Mouse (Mus musculus): ENCODE measurements at regions not wholly inside any gene's neighbourhood (a gene's known extent, or its start where the extent isn't known, plus 50 kb on each side); places are given as distances from the start of the nearest gene placed in this dataset.

DNA sequence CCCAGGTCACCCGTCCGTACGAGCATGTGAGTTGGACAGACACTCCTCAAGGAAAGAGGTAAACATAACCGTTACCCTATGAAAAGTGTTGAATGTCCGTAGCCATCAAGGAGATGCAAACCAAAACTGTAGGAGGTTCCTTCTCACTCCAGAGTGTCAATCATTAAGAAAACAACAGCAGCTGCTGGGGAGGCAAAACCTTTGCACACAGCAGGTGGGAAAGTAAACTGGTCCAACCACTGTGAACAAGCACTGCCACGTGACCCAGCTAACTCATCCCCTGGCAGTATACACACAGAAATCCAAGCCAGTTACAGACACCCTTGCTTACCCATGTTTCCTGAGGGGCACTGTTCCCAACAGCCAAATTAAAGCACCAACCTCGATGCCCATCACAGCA lies 54.7 kb upstream of the Irx5 start:
- no peak for DNase-seq (ENCODE audit: low spot score)

DNA sequence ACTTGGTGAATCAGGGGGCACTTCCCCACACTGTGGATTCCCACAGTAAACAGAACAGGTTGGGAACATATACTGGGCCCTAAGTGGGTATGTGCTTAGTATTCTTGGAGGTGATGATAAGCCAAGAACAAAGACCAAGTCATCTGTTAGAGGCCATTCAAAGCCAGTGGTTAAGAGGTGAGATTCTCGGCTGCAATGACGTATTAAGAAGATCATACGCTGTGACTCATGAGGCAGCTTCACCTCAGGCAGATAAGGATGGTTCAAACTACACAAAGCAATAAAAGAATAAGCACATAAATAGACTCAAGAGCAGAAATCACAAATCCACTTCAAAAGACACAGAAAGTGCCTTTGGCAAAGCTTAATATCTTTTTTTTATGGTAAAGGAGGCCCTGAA lies 56.4 kb upstream of the Irx5 start:
- no peak for DNase-seq (ENCODE audit: low spot score)

DNA sequence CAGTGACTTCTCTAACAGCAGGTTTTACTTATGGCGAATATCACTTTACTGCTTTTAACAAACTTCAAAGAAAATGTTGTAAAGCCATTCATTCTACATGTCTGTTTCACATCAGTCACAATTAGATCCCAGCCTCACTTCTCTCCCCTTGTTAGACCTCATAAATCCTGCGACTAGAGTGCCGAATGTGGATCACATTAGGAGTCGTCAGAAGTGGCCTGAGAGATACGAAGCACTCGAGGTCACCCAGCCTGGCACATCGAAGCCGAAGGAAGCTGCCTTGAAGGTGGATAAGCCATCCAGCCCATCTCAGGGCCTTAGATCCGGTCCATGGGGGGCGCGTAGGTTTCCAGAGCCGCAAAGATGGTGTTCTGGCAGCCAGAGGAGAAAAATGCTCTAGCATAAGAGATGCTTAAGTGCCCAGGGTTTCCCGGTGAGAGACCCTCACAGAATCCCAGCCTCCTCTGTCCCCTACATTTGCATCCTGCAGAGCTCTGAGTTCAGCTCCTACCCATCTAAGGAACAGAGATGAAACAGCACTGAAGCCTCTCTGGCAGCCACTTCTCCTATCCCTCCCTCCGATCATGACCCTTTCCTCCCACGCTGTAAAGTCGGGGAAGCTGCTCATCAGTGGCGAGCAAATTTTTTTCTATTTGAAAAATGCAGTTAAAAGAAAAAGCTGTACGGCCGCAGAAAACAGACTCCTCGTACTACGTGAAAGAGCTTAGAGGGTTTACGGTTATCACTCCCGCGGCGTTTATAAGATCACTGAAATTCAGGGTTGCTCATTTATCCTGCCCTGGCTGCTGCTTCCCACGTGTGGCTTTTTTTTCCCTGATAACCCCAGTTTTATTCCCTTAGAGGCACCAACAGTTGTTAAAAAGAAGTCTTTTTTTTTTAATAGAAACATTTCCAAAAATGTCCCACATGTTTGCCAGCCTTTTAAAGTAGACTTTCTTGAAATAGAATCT lies 70.3 kb upstream of the Irx5 start:
- DNase-seq (ENCODE audit: low spot score), result no peak

DNA sequence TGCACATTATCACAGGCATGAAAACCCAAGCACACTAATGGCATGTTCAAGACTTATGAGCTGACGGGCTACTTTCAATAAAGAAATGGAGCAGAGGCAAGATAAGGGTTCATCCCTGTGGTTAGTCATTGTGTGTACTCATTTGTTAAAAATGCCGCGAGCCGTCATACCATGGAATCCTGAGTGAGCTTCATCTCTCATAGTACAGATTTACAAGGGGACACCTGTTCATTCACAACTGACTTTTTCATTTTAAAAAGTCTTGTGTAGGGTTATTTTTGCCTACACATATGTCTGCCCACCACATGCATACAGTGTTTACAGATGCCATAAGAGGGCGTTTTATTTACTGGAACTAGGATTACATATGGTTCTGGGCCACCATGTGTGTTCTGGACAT lies 81.7 kb upstream of the Irx5 start:
- no peak for DNase-seq (ENCODE audit: low spot score)

DNA sequence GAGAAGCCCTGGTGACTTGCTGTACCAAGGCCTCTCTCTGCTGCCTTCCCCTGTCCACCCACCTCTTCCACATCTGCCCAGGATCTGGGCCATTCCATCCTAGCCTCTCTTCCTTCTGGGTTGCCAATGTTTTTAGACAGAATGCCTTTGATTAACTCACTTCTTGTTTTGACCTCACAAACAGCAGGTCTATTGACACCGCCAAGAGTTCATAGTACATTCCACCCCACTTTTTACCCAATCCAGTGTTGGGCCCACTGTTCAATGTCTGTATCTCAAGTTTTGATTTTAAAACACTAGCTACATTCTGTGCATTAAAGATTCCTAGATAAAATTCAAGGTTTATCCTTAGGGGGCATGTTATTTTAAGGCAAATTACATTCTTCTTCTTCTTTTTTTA lies 84.7 kb upstream of the Irx5 start:
- no peak for DNase-seq (ENCODE audit: low spot score)

DNA sequence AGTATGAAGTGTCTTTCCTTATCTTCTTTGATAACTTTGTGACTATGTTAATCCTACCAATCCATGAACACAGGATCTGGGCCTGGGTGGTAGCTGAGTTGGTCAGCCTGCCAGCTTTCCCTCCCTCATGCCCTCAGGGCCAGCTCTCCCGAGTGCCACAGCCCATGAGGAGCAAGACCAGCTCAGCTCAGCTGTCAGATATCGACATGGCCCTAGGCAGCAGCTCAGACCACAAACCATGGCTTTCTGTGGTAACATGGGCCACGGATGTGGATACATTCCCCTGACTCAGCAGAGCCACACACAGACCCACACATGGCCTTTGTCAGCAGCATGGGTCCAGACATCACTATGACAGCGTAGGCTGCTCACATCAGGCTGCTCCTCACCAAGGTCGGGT lies 85.4 kb upstream of the Irx5 start:
- DNase-seq (ENCODE audit: low spot score), result no peak

DNA sequence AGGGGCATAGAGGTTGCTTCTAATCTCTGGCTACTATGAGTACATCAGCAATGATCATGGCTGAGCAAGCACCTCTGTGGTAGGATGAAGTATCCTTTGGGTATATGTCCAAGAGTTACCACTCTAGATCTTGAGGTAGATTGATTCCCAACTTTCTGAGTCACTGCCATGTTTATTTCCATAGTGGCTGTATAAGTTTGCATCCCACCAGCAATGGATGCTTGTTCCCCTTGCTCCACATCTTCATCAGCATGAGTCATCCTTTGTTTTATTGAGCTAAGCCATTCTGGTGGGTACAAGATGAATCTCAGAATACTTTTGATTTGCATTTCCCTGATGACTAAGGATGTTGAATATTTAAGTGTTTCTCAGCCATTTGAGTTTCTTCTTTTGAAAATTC lies 86.8 kb upstream of the Irx5 start:
- no peak for DNase-seq (ENCODE audit: low spot score)

GRCm38 (mm10) chr8:92267415-92267814 lies 90.0 kb upstream of the Irx5 start:
- DNase-seq (ENCODE audit: low spot score), result no peak

- no peak for DNase-seq (ENCODE audit: low spot score)
These were observed 97.4 kb upstream of the Irx5 start for GRCm38 (mm10) chr8:92260056-92260455.

GRCm38 (mm10) chr8:92258258-92258657 lies 99.2 kb upstream of the Irx5 start:
- no peak for DNase-seq (ENCODE audit: low spot score)

DNA sequence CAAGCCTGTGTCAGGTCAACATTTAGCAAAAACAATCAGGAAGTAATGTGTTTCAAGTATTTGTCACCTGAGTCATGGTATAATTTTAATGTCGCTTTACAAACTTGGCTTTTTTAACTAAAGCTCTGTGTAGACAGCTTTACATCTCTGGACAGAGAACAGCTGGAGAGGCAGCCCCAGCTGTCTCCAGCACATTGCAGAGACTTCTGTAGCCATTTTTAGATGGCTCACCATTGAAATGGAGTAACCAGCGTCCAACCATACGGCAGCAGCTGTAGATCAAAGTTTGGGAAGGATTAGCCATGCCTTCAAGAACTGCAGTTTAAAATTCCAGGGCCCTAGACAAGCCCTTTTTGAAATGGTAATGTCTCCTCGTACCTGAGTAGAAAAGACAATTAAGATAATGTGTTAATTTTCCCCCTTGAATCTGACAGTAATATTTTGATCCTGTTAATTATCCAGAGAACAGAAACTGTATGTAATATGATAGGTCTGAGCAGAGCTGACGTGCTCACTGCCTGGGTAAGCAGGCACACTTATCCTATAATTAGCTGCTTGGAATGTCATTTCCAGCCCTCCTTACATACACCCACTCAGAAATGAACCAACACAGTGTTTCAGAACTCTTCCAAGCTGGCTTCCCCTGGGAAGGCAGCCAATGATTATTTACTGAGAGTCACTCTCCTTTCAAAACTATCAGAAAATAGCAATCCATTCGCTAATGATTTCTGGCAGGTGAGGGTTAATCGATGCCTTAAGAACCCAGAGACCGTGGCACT lies 104.6 kb upstream of the Irx5 start:
- DNase-seq (ENCODE audit: low spot score), result peak; percentile 48

GRCm38 (mm10) chr8:92246301-92246700 lies 111.1 kb upstream of the Irx5 start:
- DNase-seq (ENCODE audit: low spot score), result no peak

DNA sequence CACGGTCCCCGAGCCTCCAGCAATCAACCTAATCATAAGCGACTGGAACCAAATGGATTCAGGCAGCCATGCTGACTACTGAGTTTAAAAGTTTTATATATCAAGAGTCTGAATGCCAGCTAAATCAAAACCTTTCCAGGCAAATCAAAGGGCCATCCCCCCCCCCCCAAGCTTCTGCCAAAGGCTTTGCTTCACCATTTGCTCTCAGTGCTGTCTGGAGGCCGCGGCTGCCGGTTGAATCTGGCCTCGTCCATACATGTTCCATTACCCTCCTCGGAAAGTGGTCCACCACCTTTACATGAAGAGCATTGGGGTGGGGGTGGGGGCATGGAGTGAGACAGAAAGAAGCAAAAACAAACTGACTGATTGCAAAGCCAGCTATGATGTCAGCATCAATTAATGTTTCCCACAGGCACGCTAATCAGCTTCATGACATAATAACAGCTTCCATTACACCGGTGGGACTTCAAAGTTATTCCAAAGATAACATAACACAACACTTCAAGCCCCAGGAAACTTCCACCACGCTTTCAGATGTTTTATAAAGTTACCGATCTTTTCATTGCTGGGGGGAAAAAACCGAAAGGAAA lies 116.6 kb upstream of the Irx5 start:
- DNase-seq (ENCODE audit: low spot score), result no peak

DNA sequence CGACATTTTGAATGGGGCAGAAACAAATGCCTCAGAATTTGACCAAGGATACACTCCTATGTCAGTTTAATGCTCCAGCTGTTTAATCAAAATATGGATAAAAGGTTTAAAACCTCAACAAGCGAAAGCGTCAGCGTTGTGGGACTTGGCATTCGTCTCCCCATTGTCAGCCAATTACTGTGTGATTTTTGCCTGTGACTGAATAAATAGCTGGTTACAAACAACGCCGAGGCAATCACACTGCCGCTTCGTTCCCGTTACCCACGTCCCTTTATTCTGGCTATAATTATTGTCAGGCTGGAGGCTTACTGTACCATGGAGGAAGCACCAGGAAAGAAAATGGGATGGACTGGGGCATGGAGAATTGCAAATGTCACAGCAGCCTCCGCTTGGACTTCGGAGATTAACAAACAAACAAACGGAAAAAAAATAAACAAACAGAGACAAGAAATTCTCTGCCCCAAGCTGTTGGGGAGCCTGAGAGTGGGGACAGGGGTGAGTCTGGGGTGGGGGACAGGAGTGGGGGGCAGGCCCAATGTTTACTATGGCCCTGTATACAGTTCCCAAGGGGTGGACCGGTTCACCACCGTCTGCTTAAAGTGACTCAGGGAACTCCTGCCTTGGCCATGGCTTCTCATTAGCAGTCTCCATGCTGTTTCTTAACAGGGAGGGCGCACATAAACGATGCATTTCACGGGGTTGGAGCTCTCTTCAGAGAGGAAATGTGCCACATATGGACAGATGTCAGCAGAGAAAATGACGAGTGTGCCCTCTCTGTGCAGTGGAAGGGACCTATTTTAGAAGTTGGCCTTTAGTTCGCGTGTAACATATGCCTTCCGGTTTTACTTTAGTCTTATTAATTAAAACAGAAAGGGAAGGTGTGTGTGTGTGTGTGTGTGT lies 125.8 kb upstream of the Irx5 start:
- no peak for DNase-seq (ENCODE audit: low spot score)

- DNase-seq (ENCODE audit: low spot score), result no peak
These were observed 127.9 kb upstream of the Irx5 start for GRCm38 (mm10) chr8:92229526-92229925.

GRCm38 (mm10) chr8:92224929-92225328 lies 132.5 kb upstream of the Irx5 start:
- DNase-seq (ENCODE audit: low spot score), result no peak

GRCm38 (mm10) chr8:92222992-92223391 lies 134.4 kb upstream of the Irx5 start:
- no peak for DNase-seq (ENCODE audit: low spot score)

DNA sequence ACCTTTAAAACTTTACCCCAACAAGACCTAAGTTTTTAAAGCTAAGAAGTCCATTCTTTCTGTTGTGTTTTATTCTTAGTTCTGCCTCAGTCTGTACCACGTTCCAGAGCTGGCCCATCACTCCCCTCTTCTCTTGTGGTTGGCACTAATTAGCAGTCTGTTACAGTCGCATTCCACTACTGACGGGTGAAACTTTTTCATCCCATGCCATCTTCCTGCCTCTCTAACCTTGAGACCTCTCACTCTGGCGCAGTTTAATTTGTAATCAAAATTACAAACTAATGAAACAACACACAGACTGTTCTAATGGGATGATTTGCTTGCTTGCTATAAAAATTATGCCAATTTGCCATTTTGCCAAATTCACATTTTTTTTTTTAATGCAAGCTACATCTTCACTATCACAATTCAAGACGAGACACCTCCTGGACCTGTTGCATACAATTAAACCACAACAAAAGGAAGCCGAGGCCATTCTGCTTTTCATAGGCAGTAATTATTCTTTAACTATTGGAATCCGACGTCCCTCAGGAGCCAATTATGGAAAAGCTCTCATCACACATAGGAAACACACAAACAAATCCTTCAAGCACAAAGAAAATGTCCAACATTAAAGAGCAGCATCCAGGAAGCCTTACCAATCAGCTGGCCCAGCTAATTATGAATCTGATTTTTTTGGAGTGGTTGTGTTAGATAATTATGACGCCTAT lies 138.1 kb upstream of the Irx5 start:
- no peak for DNase-seq (ENCODE audit: low spot score)

DNA sequence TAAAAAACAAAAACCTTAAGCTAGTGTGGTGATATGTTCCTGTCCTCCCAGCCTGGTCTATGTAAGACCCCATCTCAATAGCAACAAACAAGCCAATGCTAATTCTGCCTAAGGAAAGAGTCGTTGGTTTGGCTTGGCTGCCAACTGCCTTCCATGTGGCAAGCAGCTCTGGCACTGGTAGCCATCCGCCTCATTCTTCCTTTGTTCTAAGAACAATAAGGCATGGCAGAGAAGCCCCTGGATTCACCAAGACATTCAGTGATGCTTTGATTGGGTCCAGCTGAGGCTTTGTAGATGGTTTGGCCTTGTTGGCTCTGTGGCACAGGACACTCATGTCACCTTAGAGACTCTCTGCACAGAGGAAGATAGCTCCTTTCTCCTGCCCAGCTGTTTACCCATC lies 139.9 kb upstream of the Irx5 start:
- DNase-seq (ENCODE audit: low spot score), result no peak

- DNase-seq (ENCODE audit: low spot score), result no peak
These were observed 141.2 kb upstream of the Irx5 start for GRCm38 (mm10) chr8:92216176-92216575.
